Mouse (Mus musculus): ENCODE measurements around the gene Tjap1.

The Tjap1 gene

DNA sequence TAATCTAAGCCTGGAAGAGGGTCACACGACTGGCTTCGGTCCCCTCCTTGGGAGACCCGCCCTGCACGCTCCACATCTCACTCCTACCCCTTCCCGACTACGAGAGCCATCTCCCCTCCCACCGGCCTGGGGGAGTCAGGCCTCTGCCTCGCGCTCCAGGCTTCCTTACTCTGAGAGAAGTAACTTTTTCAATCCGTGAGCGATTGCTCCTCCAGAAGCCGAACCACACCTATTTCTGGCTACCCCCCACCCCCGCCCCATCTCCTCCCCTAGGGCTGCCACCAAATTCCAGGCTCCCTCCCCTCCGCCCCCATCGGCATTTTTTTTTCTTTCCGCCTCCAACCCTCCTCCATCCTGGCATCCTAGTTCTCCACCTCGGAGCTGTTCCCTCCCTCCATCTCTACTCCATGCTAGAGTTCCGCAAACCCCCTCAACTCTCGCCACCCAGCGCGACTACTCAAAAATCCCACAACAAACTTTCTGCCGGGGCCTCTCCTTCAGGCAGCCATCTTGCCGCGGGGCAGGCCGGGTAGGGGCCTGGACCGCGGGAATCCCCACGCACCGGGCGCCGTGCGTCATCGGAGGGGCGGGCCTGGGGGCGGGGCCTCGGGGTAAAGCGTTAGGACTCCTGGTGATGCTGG lies at the start of gene Tjap1:
TSS of gene Tjap1 (minus strand) at position 544 of the 641 bp plus-strand sequence.
- DNase-seq, result peak; percentile 77 to 84

DNA sequence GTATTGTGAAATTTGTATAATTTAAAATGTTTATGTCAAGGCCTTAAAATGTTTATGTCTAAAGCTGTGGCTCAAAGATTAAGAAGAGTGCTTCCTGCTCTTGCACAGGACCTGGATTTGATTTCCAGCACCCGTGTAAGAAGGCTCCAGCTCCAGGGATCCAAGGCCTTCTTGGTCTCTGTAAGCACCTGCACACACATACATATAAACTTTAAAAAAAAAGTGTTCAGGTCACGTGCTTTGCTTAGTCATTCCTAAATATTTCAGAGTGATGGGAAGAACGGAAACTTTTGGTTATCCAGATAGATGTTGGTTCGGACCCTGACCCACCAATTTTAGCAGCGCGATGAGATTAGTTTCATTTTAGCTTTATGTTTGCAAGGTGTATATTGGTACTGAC lies 45.9 kb upstream of the Tjap1 start:
- no peak for DNase-seq

DNA sequence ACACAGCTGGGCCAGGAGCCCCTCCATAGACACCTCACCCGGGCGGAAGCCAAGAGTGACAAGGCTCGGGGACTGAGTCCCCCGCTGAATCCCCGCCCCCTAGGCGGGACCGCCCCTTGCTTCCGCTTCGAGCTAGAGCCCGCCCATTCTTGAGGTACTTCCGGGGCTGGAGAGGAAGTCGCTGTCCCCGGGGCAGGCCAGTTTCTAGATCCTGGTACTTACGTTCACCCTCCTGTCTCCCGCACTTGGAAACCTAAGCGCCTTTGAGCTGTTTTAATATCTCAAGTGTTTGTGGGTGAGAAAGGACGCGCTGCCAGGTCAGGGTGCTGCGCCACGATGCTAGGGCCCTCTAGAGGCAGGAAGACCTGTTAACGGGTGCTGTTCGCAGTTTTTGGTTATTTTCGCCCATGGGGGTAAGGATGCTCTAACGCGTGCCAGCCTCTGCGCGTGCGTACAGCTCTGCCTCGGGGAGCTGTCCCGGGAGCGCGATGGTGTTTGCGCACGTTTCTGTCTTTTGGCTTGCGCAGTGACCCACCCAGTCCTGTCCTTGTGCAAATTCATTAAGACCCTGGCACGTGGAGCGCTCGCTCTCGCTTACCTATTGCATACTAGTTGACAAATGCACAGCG lies 45.2 kb upstream of the Tjap1 start, which contains the start of gene Abcc10:
TSS of gene Abcc10 (minus strand) at position 447 of the 629 bp plus-strand sequence.
- DNase-seq, result peak; percentile 96

DNA sequence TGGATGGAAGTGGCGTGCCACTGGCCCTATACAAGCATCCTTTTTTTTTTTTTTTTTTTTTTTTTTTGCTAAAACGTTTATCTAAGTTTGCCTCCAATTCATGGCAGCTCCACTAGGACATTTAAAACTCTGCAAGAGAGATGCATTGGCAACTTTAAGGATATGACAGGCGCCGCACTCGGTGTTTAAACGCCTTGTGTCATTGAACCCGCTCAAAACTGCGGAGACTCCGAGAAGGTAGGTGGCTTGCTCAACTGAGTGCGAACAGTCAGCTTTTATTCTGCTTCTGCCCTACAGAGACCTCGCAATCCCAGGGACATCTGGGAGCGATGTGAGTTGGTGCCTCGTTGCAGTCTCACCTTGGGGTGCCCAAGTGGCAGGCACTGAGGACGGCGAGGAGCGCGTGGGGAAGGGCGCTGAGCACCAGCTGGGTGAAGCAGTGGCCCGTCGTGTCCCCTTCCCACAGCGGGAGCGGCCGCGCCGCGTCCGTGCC lies 44.6 kb upstream of the Tjap1 start:
- no peak for DNase-seq

DNA sequence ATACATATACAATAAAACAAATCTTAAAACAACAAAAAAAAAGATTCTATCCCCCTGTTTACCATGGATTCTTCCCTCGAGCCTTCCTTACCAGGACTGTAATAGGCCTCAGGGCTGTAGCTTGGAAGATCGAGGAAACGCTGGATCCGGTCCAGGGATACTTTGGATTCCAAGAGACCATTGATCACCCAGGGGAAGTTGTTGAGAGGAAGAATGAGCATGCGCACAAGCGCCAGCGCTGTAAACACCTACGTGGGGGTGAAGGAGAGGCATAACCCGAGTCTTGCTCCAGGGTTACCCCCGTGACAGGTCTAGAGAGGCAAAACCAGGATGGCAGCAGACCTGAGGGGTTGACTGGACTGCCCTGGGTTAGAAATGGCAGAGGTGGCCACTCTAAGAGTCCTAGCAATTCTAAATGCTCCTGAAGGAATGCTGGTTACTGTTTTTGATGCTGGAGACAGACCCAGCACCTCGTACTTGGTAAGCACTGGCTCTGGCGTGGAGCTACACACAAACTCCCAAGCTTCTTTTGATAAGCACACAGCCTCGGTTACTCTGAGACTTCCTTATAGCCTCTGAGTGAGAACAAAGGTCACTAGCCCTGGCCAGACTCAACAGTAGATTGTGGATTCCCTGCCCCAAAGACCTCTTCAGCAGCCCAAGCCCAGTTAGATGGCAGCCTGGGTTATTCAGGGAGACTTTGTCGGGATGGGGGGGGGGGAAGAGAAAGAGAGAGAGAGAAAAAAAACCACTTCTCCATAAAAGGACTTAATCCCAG lies 39.4 kb upstream of the Tjap1 start:
- DNase-seq, result peak; percentile 21 to 25

DNA sequence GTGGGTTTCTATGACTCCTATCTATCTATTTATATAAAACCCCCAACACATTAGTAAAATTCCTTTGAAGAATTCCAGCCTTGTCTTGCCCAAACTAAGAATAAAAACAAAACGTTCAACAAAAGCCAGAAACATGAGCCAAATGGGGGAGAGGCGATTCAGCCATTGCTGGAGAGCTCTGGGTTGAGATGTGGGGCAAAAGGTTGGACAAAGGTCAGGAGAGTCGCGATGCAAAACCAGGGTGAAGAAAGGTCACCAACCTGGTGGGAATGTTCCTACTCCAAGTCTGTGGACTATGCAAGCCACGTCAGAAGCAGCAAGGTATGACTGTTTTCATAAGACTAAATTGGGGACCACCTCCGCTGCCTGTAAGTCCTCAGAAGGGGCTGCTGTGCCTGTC lies 37.7 kb upstream of the Tjap1 start:
- DNase-seq, result peak in 1 of 2 experiments; percentile 39

DNA sequence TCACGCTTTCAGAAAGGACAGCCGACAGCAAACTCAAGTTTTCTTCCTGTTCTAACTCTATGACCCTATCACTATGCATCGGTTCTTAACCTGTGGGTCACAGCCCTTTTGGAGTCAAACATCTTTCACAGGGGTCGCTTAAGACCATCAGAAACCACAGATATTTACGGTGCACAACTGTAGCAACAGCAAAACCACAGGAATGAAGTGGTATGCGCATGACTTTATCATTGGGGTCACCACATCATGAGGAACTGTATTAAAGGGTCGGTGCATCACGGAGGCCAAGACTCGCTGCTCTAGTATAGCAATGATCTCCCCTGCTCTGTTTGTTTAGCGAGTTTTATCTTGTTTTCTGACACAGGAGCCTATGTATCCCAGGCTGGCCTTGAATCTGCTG lies 33.0 kb upstream of the Tjap1 start:
- no peak for DNase-seq

DNA sequence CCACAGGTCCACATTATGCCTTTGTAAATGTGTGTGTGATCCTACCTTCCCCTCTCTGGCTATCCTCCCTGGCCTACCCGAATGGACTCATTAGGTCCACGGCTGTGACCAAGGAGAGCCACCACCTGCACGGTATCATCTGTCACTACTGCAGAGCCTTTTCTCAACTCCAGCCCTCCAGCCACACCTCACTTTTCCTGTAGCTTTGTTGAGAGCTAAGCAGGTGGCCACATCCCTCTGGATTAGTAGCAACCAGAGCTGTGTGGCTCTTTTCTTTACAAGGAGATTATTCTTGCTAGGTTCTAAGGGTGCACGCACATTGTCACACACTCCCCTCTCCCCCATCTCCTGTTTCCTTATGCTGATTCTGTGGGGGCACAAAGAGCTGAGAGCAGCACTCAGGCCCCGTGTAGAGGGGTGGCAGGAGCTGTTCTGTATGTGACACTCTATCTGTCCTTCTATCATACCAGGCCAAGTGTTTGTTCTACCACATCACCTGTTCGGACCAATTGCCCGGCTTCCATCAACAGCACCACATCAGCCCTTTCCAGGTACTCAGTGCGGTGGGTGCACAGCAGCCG lies 30.4 kb upstream of the Tjap1 start:
- no peak for DNase-seq

DNA sequence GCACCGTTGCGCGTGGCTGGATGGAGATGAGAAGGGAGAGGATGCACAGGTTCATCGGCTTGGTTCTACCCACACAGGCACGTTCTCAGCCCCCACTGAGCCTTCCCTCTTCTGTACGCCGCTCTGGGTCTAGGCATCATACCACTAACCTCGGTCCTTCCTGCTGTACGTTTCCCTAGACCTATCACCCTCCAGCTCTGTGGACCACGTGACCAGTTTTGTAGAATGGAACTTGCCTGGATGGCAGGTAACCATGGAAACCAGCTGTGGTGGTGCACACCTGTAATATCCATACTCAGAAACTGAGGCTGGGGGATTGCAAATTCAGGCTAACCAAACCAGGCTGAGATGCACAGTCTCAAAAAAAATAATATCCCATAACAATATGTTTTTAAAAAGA lies 27.7 kb upstream of the Tjap1 start:
- DNase-seq, result no peak

DNA sequence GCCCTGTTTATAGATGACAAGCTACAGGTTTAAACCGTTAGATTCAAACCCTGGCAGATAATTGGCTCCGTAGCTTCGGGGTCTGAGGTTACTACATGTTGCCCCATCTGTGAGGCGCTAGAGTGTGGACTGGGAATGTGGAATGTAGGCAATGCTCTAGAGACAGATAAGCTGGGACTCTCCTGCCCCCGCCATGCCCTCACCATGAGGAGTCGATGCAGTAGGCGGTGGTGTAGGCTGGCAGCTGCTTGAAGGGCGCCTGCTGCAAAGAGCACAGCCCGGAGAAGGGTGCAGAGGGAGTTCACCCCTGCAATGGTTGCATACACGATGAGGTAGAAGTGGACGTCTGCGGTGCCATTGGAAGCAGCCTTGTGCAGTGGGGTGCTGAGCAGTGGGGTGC lies 27.0 kb upstream of the Tjap1 start:
- DNase-seq, result no peak

DNA sequence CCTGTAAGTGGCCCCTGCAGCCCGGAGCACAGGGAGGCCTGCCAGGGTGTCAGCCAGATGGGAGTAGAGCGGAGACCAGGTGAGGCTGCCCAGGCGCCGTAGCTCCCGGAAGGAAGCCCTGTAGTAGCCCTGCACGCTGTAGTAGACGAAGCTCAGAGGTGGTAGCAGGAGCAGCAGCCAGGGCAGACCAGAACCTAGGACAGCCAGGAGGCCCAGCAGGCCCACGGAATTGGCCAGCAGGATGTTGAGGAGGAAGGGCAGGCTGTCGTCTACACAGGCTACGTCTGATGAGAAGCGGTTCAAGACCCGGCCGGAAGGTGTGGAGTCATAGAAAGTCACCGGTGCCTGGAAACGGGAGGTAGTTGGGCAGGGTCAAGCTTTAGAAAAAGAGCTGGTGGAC lies 24.1 kb upstream of the Tjap1 start:
- no peak for DNase-seq

DNA sequence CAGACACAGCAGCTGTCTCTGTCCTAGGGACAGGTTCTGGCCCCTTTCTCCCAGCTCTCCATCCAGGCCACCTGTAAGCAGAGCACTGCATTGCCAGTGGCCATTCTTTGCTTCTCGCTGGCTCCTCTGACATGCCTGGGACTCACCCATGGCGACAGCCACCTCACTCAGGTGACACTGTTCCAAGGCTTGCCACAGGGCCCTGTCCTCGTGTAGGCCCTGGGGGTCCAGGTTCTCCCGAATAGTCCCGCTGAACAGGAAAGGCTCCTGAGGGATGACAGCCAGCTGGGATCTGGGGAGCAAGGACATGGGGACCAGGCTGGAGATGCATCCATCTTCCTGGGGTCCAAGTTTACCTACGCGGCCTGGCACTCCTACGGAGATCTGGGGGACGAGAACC lies 21.4 kb upstream of the Tjap1 start:
- DNase-seq, result no peak

DNA sequence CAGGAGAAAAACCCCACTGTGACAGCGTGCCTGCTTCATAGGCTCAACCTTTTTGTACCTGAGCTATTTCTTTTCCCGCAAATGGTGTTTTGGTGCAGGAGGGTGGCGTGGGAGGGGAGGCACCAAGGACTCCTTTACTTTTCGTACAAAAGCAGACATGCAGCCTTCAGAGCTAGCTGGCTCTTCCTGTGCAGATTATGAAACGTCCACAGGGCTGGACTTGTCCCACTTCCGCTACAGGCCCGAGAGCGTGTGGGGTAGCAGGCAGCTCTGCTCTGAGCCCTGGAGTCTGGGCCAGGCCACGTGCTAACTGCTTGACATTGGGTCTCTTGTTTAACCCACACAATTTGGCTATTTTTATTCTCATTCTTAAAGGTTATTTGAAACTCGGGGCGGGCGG lies 19.1 kb upstream of the Tjap1 start:
- no peak for DNase-seq

DNA sequence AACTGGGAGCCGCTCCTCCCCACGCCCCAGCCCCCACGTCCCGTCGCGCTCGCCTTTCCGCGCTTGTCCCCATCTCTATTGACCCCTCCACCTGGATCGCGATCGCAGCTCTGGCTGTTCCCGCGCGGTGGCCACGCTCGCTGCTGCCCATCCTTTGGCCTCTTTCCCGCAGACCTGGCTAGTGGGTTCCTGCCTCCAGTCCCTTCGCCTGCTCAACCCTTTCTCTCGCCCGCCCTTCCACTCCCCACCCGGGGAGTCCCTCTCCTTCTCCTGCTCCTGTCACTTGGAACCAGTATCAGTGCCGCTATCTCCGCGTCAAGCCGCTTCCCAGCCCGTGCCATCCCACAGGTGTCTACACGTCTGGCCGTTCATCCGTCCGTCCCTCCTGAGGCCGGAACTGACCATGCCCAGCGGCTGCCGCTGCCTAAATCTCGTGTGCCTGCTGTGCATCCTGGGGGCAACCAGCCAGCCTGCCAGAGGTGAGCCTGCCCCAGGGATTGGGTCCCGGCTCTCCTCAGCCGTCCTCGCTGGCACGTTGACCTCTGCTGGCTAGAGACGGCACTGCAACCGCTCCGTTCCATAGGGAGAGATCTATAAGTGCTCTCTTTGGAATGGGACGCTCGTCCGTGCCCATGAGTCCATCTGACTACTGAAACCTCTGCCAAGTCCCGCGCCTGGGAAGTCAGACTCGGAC lies 15.5 kb upstream of the Tjap1 start:
- DNase-seq, result peak; percentile 63 to 87

DNA sequence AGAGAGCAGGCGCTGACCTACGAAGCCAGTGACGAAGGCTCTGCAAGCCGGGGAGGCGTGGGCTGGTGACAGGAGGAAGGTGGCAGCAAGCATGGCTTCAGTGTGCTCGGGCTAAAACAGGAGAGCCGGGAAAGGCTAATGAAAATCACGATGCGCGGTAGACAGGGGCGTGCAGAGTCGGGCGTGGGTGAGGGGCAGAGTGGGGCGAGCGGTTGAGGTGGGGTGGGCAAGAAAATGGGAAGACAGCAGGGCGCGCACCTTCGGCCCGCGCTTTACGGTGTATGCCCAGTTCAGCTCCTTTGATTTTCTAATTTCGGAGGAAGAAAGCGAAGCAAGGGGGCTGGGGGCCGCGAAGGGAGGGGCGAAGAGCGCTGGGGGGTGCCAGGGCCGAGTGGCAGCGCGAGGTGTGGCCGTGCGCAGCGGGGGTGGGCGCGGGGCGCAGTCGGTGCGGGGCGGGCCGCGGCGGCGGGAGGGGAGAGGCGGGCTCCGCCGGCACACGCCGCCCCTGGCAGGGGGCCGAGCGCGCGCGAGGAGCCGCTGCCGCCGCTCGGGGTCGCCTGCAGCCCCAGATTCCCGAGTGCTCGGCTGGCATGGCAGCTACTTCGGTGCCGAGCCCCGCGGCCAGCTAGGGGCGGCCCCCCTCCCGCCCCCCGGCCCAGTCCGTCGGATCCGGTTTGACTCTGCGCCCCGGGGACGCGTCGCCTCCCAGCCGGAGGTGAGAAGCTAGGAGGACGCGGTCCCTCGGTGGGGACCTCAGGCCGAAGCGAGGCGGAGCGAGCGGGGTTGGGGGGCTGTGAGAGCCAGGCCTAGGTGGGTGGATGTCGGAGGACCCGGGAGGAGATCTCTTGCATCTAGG lies 14.8 kb upstream of the Tjap1 start, which contains the start of gene Dlk2:
TSS of gene Dlk2 (plus strand) at position 58 of the 856 bp plus-strand sequence.
- no peak for DNase-seq

DNA sequence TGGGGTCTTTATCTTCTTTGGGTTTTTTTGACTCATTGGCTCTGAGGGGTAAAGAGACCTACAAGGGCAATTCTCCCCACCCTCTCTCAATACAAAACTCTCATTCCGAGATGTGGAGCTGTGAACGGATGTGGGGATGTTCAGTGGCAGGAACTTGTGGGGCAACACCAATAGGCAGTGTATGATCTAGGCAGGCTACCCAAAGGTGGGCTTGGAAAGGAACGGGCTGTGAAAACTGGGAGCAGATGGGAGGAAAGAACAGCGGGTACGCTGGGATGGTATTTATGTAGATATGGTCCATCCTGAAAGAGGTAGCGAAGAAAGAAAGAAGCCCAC lies 14.2 kb upstream of the Tjap1 start:
- DNase-seq, result no peak

DNA sequence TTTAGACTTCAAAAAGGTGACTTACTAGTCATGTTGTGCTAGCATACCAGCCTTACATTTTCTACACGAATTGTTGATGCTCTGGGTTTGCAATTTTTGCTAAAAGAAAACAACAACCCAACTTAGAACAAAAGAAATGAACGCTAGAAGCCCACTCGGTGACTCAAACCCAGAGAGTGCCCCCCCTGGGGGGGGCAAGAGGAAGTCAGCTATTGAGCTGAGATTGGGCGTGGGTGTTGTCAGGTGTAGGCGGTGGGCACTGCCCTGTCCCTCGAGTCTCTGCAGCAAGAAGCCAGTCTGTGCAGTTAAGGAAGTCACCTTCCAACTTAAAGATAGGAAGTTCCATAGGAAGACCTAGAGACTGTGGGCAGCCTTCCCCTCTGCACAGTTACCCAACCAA lies 13.8 kb upstream of the Tjap1 start:
- no peak for DNase-seq

DNA sequence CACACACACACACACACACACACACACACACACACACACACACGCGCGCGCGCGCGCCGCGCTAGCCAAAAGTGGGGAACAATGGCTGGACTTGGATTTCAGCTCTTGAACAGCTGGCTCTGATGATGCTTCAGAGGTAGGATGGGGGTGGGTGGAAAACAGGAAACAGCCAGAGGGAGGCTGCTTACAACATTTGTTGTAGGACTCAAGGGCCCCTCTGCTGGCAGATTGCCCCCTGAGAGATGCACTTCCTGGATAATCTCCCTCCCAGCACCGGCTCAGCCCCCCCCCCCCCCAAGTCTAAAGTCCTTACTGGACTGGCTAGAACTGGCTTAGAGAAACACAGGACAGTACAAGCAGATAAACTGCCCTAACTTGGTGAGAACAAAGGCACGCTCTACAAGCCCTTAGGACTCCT lies 4.9 kb upstream of the Tjap1 start:
- peak; percentile 64 to 67 for DNase-seq

DNA sequence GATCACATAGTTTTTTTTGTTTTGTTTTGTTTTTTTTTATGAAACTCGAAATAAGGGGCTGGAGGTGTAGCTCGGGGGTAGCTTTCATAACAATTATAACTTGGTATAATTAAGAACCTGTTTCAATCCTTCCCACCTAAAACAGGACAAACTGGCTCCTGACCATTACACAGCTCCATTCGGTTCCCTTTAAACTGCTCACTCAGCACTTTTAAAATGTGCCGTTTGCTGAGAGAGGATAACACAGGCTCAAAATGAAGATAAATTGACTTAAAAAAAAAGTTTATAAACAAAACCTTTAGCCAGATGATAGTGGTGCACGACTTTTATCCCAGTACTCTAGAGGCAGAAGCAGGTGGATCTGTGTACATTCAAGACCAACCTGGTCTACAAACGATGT lies 2.6 kb upstream of the Tjap1 start:
- no peak for DNase-seq

DNA sequence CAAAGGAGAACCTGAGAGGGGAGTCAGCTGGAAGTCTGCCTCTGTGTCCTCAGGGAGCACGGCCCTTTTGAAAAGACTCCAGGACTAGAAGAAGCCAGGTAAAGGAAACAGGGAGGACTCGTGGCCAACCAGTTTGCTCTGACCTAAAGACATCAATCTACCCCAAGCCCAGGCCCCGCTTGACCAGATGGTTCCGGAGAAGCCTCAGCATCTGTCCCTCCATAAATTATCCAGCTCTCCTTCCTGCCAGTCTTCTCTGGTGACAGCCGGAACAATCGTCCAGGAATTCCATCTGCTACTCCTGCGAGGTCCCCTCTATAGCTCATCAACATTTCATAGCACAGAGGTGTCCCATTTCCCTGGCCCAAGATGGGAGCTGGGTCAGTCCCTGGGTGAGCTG lies 1.8 kb upstream of the Tjap1 start:
- DNase-seq, result no peak

DNA sequence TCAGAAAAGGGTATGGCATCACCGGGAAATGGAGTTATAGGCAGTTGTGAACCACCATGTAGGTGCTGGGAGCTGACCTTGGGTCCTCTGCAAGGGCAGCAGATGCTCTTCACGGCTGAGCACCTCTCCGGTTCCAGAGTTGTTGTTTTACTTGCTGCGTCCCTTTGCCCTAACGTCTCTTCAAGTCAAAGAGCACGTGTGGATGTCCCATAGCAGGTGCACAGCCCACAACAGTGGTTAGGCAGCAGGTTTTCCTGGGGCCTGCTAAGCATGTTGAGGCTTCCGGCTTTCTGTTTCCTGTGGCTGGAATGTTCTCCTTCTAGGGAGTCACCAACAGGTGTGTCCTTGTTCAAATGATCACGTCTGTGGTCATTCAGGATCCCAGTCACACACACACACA lies 1.1 kb upstream of the Tjap1 start:
- peak in 1 of 2 experiments; percentile 52 for DNase-seq

DNA sequence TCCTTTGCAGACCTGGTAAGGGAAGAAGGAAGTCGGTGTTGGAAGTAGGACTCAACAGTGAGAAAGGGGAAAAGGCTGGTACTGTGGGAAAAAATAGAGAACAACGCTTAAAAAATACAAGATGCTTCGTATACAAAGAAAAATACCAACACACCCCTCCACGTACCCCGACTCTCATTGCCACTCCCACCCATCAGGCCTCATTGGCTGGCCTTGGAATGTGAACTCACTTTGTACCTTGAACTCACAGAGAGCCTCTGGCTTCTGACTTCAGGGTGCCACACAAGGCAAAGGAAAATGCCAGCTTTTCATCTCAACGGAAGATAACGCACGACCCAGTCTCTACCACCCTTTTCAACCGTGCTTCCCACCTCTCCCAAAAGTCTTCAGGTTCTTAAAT lies 314 bp upstream of the Tjap1 start:
- DNase-seq, result peak in 1 of 2 experiments; percentile 55

Measured in kidney, adult 8-10 months (tissue).